Mouse (Mus musculus) lung, postnatal 36 days (tissue): ENCODE data around the gene Cast.

Experiments
- DNase-seq: peaks from one replicate; pipeline ENCODE4 v3.0.0; 2022; ENCODE audit warnings: mixed read lengths

Gene Cast

DNA sequence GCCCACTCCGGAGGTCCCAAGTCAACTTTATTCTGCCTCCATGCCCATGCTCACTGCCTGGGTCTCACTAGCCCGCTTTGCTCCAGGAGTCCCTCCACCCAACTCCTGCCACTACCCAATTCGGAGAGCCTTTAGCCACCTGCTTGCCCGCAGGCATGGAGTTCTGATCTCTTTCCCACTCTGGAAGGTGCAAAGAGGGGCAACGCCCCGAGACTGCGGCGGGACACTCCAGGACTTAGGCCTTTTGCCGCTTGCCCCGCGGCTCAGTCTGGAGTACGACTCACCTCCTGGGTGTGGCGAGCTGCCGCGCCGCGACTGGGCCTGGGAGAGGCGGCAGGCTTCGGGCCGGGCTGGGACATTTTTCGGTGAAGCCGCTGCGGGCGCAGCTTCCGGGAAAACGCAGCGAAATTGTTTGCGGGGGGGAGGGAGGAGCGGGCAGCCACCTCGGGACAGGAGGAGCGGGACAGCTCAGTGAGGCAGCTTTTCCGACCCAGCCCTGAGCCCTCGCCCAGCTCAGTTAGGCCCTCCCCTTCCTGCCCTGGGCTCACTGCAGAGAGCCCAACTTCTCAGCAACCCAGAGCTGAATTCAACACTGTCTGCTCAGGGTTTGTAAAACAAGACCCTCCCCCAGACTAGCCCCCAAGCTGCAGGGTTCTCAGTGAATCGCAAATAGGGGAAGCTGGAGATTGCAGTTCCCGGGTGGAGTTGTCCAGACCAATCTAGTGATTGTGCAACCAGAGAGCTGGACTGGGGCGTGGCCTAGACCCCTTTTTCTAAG lies at the start of gene Cast:
TSS of gene Cast (minus strand) at position 659 of the 778 bp plus-strand sequence.
- DNase-seq = peak; percentile 79

DNA sequence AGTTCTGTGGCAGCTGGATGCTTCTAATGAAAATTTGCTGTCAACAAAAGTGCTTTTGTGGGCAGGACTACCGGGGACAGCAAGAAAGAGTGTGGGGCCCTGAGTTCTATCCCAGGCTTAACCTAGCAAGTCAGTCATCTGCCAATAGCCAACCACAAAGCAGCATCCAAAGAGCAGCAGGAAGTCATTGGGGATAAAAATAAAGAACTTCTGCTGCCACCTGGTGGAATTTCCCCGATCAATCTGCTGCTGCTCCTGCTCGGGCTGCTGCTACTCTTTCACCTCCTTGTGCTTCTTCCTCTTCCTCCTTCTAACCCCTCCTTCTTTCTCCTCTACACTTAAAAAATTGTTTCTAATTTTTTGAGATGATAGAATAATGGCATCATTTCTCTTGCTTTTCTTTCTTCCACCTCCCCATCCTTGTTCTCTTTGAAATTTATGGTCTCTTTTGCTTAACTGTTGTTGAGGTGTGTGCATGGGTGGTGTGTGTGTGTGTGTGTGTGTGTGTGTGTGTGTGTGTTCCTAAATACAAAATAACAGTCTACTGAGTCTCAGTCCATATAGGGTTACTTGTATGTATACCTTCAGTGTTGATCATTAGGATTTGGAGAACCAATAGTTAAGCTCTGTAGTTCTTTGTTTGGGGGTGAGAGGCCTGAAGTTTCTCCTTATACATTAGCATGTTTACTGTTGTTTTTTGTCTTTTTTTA lies 45.9 kb upstream of the Cast start:
- peak; percentile 90 for DNase-seq

DNA sequence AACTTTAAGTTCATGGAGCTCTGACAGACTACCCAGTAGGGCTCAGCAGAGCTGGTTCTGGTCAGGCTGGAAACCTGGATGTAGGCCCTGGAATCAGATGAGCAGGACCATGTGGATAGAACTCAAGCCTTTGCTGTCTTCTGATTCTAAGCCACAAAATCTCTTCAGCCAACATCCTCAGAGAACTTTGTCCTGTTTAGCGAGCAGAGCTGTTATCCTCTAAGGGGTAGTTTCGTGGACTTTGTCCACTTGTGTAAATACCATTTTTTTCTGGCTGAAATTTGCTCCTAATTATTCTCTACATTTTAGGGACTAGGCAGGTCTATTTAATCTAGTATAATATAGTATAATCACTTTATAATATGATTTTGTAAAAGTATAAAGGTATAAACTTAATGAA lies 42.2 kb upstream of the Cast start:
- DNase-seq = no peak

GRCm38 (mm10) chr13:74845886-74846285 lies 37.3 kb upstream of the Cast start:
- DNase-seq = no peak

DNA sequence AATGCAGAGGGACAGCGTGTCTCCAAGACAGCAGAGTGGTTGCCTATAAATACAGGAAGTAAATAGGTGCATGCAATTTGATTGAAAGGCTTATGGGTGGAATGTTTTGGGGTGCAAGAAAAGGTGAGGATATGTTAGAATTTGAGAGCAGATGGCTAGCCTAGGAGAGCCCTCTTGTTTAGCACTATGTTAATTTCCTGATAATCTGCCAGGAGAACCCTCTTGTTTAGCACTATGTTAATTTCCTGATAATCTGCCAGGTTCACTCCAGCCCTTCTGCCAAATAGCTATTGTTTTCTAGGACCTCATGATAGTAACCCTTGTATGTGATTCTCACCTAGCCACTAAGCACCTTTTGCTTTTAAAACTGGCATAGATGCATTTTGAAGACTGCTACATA lies 25.9 kb upstream of the Cast start:
- DNase-seq = no peak

- DNase-seq = no peak
These were observed 13.5 kb upstream of the Cast start for GRCm38 (mm10) chr13:74822095-74822494.

GRCm38 (mm10) chr13:74815753-74816152 lies 7.1 kb upstream of the Cast start:
- no peak for DNase-seq

GRCm38 (mm10) chr13:74807446-74808151 lies 1.0 kb downstream of the Cast start:
- DNase-seq = peak; percentile 93

DNA sequence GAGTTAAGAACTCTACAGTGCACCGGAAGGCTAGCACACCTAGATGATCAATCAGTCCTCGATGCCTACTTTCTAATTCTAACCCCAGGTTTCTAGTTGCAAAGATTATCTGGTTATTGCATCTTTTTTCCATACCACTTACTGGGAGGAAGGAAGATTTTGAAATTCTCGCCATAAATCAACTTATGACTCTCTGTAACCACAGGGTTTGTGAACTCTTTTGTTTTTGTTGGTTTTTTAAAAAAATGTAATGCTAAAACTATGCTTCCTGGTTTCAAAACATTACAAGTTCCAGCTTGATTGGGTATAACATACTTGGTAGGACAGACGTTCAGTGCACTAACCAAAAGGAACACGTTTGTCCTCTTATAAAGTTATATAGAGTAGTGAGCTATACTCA lies 1.7 kb downstream of the Cast start:
- no peak for DNase-seq

- no peak for DNase-seq
These were observed 14.2 kb downstream of the Cast start for GRCm38 (mm10) chr13:74794435-74794834.

- no peak for DNase-seq
These were observed 20.9 kb downstream of the Cast start for GRCm38 (mm10) chr13:74787681-74788080.

- DNase-seq = no peak
These were observed 36.5 kb downstream of the Cast start for GRCm38 (mm10) chr13:74772151-74772550.

DNA sequence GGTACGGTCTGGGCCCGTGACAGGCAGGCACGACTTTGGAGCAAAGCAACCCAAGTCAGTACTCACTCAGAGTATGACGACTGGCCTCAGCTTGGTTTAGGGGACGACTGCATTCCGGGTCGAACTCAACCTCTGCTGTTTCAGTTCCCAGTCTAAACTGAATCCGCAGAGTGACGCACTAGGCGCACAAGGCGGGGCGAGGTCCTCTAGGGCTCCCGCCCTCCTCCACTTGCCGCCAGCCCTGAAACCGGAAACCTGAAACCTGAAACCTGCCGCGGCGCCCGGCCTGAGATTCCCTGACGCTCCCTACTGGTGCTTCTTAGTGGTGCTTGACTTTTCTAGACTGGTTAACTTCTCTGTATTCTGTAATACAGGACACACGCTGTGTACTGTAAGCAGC lies 38.1 kb downstream of the Cast start:
- DNase-seq = peak; percentile 97

- peak; percentile 33 for DNase-seq
These were observed 38.7 kb downstream of the Cast start for GRCm38 (mm10) chr13:74769871-74770270.

DNA sequence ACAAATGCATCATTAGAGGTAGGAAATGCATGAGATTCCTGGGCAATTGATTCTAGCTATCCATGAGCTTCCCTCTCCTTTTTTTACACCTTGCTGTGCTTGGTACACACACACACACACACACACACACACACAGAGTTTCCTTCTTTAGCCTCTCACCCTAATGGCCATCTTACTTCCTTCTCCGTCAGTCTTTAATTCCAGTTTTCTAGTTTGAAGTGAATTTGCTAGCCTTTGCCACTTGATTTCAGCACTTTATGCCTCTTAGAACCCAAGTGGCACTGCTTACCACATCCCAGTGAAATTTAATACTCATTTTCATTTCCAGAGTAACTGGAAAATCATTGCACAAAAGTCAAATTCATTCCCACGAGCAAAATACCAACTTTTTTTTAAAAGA lies 41.4 kb downstream of the Cast start:
- DNase-seq = peak; percentile 56

DNA sequence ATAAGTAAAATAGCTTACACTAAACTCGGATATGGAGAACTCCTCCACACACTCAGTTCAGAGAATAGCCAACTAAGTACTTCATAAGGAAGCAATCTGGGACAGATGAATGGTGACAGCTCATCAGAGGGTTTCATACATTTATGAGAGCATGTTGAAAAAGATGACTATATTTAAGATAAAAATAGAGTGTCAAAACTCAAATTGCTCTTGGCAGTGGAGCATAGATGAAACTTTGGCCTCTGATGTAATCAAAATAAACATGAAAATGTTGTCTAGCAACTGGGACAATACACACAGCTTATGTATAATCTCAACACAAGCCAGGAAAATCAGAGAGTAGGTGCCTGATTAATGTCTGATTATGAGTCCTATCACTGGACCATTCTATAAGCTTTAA lies 45.9 kb downstream of the Cast start:
- DNase-seq = no peak

DNA sequence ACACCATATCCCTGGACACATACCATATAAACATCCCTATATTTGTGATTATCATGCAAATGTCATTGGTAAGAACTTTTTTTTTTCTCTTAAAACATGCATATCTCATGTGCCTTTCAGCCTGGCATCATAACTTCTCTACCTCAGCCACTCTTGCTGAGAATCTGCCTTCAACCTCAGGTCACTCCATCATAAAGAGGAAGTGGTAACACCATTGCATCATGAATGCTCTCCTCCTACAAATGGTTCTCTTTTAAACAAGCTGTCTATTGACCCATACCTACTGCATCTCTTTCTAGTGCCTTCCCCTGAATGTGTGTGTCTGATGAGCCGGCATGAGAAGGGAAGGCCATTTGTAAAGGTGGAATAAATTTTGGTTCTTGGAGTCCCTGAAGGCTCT lies 49.5 kb downstream of the Cast start:
- peak; percentile 44 for DNase-seq

GRCm38 (mm10) chr13:74743219-74743618 lies 65.4 kb downstream of the Cast start:
- DNase-seq = no peak

DNA sequence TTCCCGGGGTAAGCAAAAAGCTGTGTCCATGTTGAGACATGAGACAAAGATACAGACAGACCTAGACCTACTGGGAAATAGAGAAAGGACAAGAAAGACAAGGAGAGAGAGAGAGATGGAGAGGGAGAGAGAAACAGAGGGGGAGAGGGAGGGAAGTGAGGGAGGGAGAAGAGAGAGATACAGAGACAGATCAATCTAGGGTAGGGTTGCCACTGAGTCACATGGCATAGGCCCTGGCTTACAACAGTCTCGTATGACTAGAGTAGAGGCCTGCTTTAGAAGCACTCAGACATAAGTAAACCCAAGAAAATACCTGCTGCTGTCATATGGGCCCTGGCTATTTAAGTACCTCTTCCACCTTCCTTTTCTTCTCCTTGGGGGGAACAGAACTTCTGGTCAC lies 72.2 kb downstream of the Cast start:
- no peak for DNase-seq

DNA sequence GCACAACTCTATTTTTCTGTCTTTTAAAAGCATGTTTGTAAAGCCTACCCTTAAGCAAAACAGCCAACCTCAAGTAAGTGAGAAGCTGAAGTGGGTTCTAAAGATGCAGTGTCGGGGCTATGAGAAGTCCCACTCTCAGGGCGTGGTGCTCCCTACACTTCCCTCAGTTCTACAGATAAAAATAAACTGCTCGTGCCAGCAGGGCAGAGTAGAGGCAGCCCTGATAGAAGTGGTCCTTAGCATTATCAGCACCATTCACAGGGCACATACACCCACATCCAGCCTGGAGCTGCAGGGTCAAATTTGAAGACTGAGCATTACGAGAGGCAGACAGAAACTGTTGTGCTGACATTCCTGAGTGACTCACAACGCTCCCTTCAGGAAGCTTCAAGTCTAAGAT lies 72.8 kb downstream of the Cast start:
- DNase-seq = no peak

DNA sequence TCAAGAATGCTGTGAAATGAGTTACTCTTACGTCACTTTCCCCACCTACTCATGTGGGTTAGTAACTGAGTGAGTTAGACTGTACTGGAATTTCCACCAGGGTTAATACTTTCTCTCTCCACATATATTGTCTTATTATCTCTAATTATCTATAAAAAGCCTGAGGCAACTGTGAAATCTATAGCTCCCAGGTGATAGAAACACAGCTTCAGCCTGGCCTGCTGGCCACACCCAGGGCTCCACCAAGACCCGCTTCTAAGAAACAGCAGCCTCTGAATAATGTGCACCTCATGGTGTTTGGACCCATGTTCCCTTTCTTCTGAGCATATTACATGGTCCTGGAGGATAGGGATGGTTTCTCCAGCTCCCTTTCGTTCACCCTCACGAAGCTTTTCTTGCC lies 74.9 kb downstream of the Cast start:
- no peak for DNase-seq

GRCm38 (mm10) chr13:74719002-74719401 lies 89.6 kb downstream of the Cast start:
- DNase-seq = no peak

- DNase-seq = no peak
These were observed 112.4 kb downstream of the Cast start for GRCm38 (mm10) chr13:74696225-74696624.
